Mouse (Mus musculus): ENCODE measurements around the gene Rai1.

The Rai1 gene

DNA sequence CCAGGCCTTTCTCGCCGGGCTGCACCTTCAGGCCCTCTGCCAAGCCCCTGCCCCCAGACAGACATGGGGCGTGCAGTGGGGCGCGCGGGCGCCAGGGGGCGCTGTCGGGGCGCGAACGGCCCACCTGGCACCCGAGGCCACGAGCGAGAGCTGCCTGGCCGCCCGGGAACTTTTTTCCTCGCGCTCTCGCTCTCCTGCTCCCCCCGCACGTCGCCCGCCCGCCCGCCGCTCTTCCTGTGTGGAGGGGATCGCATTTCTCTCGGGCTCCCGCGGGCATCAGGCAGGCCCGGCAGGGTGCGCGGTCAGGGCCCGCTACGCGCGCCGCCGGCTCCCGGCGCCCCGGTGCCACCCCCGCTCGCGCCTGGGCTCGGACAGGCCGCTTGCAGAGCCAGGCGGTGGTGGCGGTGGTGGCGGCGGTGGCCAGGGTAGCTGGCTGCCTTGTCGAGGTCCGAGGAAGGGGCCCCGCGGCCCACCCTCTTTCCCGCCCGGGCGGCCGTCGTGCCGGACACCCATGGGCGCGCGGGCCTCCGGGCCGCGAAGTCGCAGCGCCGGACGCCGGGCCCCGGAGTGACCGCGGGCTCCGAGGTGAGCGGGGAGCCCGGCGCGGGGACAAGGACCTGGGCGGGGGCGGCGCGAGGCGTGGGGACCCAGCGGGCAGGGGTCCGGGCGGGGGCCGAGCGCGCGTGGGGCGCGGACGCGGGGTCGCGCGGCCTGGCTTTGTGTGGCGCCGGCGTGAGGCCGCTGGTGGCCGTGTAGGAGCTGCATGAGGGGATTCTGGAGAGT lies at the start of gene Rai1:
Gene Rai1, plus strand, starts transcription at position 204 of the 783 bp plus-strand sequence.
- DNase-seq (ENCODE audit: extremely low read depth, low read depth, low spot score): no peak

DNA sequence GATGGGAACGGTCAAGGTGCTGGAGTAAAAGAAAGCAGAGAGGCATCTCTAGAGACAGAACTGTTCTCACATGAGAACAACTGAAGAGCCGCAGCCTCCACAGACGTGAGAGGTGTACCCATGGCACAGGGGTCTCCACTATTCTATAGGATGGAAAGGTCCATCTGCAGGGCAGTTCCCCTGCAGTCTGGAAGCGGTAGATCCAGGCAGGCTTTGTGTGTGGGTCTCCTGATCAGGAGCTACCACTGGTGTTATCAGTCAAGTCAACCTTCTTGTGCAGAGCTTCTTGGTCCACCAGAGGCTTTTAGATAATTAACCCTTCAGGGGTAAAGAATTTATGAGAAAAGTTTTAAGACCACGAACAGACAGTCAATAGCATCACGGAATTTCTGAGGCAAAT lies 48.3 kb upstream of the Rai1 start:
- no peak for DNase-seq (ENCODE audit: extremely low read depth, low read depth, low spot score)

DNA sequence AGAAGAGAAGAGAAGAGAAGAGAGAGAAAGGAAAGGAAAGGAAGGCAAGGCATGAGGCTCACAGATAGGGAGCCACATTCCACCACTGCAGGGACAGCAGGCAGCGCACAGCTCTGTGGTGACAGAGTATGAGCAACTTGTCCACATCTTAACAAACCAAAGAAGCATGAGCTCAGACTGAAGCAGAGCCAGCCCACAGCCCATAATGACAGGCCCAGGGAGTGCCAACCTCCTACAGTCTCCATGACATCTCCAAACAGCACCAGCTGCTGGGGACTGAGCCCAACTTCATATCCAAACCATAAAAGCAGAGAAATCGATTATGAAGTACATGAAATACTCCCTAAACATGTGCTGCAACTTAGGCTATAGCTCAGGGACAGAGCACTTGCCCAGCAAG lies 46.8 kb upstream of the Rai1 start:
- no peak for DNase-seq (ENCODE audit: extremely low read depth, low read depth, low spot score)

DNA sequence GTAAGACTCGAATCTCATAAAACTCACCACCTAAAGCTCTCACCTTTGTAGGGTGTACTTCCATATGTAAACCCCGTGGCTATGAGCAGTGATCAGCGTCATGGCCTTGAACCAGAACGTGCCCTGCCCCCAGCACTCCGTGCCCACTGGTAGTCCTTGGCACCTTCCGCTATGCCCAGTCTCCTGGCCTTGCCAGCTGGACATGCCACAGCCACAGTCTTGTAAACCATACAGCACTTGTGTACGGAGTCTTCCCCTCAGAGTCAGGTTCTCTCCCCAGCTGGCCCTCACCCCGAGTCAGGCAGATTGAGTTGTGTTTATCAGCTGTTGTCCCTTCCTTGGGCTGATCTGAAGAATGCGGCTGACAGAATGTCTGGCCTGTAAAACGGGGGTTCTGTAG lies 46.4 kb upstream of the Rai1 start:
- no peak for DNase-seq (ENCODE audit: extremely low read depth, low read depth, low spot score)

DNA sequence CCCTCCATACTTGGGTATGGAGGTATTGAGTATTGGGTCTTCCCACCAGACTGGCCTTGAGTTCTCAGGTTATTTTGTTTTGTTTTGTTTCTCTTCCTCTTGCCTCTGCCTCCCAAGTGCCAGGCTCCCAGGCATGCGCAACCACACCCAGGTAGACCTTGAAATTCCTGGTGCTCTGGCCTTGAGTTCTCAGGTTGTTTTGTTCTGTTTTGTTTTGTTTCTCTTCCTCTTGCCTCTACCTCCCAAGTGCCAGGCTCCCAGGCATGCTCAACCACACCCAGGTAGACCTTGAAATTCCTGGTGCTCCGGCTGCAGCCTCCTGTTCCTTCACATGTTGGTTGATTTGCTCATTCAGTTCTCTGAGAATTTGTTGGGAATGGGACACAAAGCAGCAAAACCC lies 44.8 kb upstream of the Rai1 start:
- DNase-seq (ENCODE audit: extremely low read depth, low read depth, low spot score): no peak

DNA sequence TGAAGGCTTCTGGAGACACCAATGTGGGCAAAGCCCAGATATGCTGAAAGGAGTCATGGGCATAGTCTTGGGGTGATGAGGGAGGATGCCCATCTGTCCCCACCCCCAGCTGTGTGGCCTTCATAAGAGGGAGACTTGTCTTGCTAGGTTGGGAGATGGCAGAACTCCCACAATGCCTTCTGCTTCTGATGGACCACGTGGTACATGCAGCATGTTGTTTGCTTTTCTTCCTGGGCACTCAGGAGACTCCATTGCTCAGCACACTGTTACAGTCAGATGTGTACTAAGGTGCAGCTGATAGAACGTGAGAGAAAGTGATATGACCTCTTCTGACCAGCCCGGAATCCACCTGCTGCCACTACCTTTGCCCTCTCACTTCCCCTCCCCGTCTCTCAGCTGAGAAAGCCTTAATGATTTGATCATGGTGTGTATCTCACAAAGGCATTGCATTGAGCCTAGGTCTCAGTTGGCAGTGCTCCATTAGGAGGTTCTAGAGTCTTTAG lies 43.3 kb upstream of the Rai1 start:
- DNase-seq (ENCODE audit: extremely low read depth, low read depth, low spot score): no peak

DNA sequence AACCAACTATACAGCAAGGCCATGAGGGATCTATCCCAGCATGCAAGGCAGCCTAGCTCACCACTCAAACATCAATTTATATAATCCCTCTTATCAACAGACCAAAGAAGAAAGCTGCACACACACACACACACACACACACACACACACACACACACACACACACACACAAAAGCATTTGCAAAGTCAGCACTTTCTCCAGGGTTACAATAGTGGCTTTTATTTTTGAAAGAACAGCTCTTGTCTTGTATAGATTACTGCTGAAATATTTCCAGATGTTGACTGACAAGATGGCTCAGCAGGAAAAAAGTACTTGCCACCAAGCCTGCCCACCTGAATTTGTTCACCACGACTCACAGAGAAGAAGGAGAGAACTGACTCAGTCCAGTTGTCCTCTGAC lies 39.5 kb upstream of the Rai1 start:
- no peak for DNase-seq (ENCODE audit: extremely low read depth, low read depth, low spot score)

DNA sequence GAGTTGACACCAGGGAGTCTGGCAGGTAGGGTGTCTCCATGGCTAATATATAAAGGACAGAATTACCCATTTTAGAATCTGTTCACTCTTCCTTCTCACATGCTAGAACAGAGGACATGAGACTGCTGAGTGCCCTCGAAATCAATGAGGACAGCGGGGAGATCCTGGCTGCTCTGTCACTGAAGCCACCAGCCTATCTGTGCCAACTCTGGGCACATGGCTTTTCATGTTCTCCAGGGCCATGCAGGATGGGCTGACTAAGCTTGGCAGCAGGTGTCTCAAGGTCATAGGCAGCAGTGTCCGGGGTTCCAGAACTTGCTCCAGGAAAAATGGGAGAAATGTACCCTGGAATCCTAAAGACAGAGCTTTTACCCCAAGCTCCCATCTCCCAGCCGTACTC lies 37.2 kb upstream of the Rai1 start:
- DNase-seq (ENCODE audit: extremely low read depth, low read depth, low spot score): no peak

DNA sequence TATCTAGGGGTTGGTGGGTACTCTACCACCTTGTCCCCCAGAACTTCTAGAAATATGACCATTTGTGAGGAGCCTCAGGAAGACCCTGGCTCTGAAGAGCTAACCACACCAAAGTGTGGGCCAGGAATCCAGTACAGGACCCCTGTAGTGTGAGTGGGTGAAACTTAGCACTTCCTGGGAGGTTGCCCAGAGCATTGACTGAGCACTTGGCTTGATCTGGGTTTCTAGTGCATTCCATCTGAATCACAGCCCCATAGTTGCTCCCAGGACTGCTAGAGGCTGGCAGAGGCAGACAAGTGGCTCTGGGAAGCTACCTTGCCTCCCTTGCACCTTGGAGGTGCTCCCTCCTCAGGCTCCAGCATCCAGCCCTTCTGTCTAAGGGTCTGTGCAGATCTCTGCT lies 36.2 kb upstream of the Rai1 start:
- DNase-seq (ENCODE audit: extremely low read depth, low read depth, low spot score): no peak

DNA sequence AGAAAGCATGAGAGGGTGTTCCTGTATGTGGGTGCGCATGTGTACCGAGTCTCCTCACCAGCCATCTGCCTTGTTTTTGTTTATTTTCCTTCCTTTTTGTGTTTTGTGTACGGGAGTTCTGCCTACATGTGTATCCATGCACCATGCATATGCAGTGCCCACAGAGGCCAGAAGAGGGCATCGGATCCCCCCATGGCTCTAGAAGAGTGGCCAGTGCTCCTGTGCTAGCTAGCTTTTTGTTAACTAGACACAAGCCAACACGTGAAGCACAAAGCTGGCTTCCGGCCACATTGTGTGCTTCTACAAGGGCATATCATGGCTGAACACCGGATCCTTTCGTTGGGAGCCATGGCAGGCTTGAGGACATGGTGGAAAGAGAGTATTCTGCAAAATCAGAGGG lies 34.2 kb upstream of the Rai1 start:
- no peak for DNase-seq (ENCODE audit: extremely low read depth, low read depth, low spot score)

DNA sequence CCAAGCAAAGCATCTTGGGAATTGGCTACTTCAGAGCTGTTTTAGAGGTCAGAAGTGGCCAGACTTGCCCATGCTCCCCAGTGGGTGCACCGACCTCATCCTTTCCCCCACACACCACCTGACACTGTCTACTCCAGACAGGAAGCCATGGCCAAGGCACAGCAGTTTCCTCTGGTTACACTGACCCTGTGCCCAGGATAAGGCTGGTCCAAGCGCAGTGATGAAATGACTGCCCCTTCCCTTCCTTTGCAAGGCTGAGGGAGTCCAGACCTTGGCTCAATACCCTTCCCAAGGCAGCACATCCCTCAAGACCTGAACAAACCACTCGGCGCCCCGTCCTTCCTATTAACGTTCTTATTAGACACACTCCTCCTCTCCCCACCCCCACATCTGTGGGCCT lies 33.6 kb upstream of the Rai1 start:
- no peak for DNase-seq (ENCODE audit: extremely low read depth, low read depth, low spot score)

DNA sequence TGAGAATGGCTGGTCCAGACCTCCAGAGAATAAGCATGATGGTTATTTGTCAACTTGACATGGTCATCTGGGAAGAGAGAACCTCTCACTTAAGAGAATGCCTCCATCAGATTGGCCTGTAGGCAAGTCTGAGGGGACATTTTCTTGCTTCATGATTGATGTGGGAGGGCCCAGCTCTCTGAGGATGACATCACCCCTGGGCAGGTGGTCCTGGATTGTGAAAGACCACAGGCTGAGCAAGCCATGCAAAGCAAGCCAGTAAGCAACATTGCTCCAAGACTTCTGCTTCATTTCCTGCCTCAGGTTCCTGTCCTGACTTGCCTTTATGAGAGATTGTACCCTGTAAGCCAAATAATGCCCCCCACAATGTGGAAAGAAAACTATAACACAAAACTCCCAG lies 31.7 kb upstream of the Rai1 start:
- DNase-seq (ENCODE audit: extremely low read depth, low read depth, low spot score): no peak

DNA sequence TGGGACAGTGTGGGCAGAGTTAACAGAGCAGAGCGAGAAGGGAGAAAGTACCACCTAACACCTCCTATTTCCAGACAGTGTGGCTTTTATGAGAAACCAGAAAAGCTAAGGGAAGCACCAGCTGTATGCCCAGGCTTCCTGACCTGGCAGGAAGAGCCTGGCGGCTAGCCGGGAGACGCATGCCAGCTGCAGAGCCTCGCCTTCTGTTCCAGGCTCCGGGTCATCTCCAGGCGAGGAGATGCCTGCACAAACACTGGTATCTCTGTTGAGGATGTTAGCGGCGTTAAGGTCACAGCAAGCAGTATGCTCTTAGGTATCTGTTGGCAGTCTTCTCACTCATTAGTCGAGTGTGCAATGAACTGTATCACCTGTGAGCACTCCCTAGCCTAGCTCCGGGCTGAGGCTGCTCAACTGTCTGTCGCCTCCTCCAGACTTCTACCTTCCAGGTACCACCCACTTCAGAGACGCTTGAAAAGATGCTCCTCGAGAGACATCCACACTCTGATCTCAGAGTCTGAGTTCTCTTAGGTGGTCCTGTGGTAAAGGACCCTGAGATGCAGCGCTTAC lies 30.8 kb upstream of the Rai1 start:
- DNase-seq (ENCODE audit: extremely low read depth, low read depth, low spot score): no peak

DNA sequence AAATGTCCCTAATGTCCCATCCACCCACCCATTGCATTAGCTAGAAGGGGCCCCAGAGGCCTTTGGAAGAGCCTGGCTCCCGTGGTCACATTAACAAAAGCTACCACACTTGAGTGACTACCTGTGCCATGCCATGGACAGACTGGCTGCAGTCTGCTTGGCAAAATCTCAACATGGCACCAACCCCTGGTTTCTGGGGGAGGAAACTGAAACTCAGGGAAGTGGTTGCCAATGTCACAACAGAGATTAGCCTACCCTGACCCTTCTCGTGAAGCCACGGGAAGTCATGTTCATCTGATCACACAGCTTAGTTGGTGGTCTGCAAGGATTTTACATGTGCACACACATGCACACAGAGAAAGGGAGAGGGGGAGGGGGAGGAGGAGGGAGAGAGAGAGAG lies 28.6 kb upstream of the Rai1 start:
- no peak for DNase-seq (ENCODE audit: extremely low read depth, low read depth, low spot score)

DNA sequence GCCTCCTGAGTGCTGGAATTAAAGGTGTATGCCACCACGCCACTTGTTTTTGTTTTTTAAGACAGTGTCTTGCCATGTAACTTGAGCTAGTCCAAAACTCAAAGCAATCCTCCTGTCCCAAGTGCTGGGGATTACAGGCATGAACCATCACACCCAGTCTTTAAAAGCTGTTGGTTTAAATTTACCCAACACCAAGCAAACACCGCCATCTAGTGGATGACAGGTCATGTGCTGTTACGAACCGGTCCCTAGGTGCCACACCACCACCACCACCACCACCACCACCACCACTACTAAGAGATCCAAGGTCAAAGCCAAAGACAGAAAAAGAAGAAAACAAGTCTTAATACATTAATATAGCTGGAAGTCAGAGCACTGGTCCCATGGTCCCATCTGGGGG lies 28.0 kb upstream of the Rai1 start:
- DNase-seq (ENCODE audit: extremely low read depth, low read depth, low spot score): no peak

DNA sequence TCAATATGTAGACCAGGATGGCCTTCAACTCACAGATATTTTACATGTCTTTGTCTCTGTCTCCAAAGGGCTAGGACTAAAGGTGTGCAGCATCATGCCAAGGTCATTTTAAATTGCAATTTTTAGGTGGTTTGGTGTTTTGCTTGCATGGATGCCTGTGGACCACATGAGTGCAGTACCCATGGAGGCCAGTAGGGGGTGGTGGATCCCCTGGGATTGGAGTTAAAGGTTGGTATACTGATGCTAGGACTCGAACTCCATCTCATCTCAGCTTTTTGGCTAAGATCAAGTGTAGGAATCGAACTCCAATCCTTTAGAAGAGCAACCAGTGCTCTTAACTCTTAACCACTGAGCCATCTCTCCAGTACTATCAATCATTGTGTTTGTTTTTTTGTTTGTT lies 20.2 kb upstream of the Rai1 start:
- no peak for DNase-seq (ENCODE audit: extremely low read depth, low read depth, low spot score)

DNA sequence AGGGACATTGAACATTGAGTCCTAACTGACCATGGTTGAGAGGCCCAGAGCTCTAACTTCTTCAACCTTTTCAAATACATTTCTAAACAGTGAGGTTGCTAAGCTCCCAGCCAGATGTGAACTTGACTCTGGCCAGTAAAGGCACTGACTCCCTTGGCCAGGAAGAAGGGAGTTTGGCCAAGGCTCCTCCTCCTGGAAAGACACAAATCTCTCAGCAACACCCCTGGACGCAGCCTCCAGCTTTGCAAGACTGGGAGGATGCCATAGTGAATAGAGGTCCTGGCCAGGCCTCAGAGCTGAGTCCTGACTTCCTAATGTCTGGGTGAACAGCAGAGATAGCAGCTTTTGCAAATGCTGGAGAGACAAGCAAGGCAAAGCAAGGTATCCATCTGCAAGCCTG lies 18.1 kb upstream of the Rai1 start:
- no peak for DNase-seq (ENCODE audit: extremely low read depth, low read depth, low spot score)

DNA sequence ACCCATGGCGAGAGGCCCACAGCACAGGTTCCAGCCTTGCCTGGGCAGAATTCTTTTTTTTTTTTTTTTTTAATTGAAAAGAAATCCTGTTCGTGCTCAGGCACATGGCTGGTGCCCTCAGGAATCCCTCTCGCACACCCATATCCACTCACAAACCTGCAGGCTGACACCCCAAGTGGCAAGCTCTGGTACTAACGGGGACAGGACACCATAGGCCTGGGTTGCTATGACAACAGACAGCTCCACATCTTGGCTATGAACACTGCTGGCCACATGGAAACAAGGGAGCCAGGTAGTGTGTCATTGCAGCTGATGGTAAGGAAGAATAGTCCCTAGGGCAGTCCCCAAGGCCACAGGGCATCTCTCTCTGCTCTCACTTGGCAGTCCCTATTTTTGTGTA lies 15.9 kb upstream of the Rai1 start:
- DNase-seq (ENCODE audit: extremely low read depth, low read depth, low spot score): no peak

DNA sequence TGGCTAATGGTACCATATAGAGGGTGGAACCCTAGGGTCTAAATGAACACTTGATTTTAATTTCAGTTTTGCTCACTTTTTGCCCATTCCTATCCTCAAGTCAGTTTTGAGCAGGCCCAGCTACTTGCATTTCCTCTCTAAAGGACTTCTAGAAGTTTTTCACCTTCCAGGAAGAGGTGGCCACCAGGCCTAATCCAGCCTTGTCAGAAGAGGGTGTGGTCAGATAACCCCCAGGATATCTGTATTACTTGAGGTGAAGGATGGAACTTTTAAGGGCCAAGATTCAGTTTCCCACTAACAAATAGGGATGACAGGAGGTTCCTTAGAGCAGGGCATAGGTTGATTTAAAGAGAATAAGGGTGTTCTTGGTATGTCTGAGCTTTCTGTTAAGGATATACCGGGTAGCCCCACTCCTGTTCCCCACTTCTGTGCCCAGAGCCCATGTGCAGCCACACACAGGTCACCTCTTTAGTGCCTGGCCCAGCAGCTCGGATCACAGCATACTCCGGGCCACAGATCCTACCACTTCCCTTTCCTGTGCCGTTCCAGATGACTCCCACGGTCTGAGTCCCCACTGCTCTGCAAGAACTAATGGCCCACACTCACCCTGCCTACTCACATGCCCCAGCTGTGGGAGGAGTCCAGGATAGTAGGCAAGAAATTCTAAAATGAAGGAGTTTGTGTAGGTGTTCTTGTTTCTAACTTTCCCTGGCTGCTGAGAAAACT lies 14.0 kb upstream of the Rai1 start:
- DNase-seq (ENCODE audit: extremely low read depth, low read depth, low spot score): no peak

DNA sequence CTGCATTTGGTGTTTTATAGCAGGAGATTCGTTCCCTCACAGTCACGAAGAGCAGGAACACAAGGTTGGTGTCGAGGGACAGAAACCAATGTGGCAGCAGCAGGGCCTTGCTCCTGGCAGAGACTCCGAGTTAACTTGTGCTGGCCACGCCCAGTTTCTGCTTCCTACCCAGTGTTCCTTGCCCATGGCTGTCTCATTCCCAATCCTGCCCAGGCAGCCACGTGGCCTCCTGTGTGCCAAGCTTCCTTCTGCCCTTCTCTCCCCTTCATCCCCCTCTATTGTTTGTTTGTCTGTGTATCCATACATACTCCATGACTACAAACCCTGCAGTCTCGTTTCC lies 13.4 kb upstream of the Rai1 start:
- DNase-seq (ENCODE audit: extremely low read depth, low read depth, low spot score): no peak

DNA sequence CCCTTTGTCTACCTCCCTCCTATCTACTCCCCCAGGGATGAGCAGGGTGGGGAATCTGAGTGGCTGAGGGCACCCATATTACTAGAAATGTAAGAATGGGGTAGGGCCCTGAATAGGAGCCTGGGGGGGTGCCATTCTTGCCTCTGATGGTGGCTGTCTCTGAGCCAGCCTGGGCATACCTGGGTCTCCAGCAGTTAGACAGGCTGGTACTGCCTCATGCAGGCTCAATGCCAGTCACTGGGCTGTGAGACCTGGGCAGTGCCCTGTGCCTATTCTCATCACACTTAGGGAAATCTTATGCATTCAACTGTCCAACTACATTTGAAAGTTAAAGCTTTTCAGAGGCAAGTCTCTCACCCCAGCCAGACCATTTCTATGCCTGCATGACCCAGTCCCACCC lies 11.6 kb upstream of the Rai1 start:
- DNase-seq (ENCODE audit: extremely low read depth, low read depth, low spot score): no peak

DNA sequence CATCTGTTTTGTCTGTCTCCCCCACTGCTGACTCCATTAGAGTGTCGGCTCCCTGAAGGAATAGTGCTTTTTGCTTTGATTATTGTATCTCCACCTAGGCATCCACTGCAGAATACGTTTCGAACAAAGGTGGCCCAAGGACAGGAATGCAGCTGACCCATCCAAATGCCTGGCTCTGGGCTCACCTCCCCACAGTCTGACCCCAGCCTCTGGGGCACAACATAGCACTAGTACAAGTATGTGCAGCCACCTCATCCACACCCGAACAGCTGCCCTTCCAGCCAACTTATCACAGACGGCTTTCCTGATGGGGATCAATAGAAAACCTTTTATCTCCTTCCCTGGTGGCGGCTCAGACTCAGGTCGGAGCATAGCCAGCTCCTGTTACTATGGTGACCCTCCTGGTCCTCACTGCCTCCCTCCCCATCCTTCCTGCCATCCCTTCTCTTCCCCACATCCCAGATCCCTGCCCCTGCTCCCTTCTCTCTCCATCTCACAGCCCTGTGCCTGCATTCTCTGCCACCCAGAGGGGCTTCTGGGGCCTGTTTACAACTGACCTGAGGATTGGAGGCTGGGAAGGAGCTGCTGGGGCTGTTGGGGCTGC lies 10.7 kb upstream of the Rai1 start:
- no peak for DNase-seq (ENCODE audit: extremely low read depth, low read depth, low spot score)
